Mouse (Mus musculus): ENCODE data around the gene Olfml1. TPM values are rescaled to one million over a fixed set of nuclear protein-coding genes. Genes with fewer than 3 reads are reported as not detected.

Olfml1 gene
- polyA plus RNA-seq (2014; fragmentation: Illumina TruSeq; extraction: RNeasy Lipid Tissue Mini Kit (QIAGEN cat#74804)) = 11.5 TPM

GRCm38 (mm10) chr7:107567261-107567671, at the start of gene Olfml1:
Gene Olfml1, plus strand, starts transcription at chr7:107567446.

GRCm38 (mm10) chr7:107594857-107595402, 27.7 kb downstream of the Olfml1 start, which contains the start of gene Ppfibp2:
Gene Ppfibp2, plus strand, starts transcription at chr7:107595207.

GRCm38 (mm10) chr7:107625061-107625460, 57.8 kb downstream of the Olfml1 start, which contains the start of gene 5330417H12Rik:
Gene 5330417H12Rik, minus strand, starts transcription at chr7:107625161.

Other genes with a start within 250 kb of the Olfml1 start
- 2.8 TPM for gene Syt9, start 196.7 kb upstream of the Olfml1 start, polyA plus RNA-seq (2014; fragmentation: Illumina TruSeq; extraction: RNeasy Lipid Tissue Mini Kit (QIAGEN cat#74804))
- 11.2 TPM for gene Ppfibp2, start 27.8 kb downstream of the Olfml1 start, polyA plus RNA-seq (2014; fragmentation: Illumina TruSeq; extraction: RNeasy Lipid Tissue Mini Kit (QIAGEN cat#74804))
- gene 5330417H12Rik, start 57.7 kb downstream of the Olfml1 start, polyA plus RNA-seq (2014; fragmentation: Illumina TruSeq; extraction: RNeasy Lipid Tissue Mini Kit (QIAGEN cat#74804)) = not detected
- gene Cyb5r2, start 190.6 kb downstream of the Olfml1 start, polyA plus RNA-seq (2014; fragmentation: Illumina TruSeq; extraction: RNeasy Lipid Tissue Mini Kit (QIAGEN cat#74804)) = not detected
- not detected for gene Ovch2, start 233.8 kb downstream of the Olfml1 start, polyA plus RNA-seq (2014; fragmentation: Illumina TruSeq; extraction: RNeasy Lipid Tissue Mini Kit (QIAGEN cat#74804))
- not detected for gene Olfr467, start 244.8 kb downstream of the Olfml1 start, polyA plus RNA-seq (2014; fragmentation: Illumina TruSeq; extraction: RNeasy Lipid Tissue Mini Kit (QIAGEN cat#74804))

Measured in ovary, adult 10 weeks (tissue).